Mouse (Mus musculus) MEL-GATA-1-ER (cell line): ENCODE measurements around the gene Disp1.

Experiments used
- DNase-seq: peaks from one replicate; pipeline ENCODE4 v3.0.0-alpha.2; 2012; ENCODE audit warnings: low read depth; ENCODE audit errors: extremely low read depth

Disp1 gene

GRCm38 (mm10) chr1:183220796-183221718 lies at the start of gene Disp1:
TSS of gene Disp1 (minus strand) at chr1:183221522.
- DNase-seq = peak; percentile 52

GRCm38 (mm10) chr1:183267666-183268065 lies 46.3 kb upstream of the Disp1 start:
- DNase-seq = no peak

- DNase-seq = peak; percentile 15
These were observed 44.7 kb upstream of the Disp1 start for GRCm38 (mm10) chr1:183265921-183266467.

GRCm38 (mm10) chr1:183264145-183265008 lies 43.1 kb upstream of the Disp1 start:
- DNase-seq = no peak

GRCm38 (mm10) chr1:183252574-183252973 lies 31.3 kb upstream of the Disp1 start:
- no peak for DNase-seq

- DNase-seq = no peak
These were observed 30.5 kb upstream of the Disp1 start for GRCm38 (mm10) chr1:183251818-183252217.

GRCm38 (mm10) chr1:183250612-183251011 lies 29.3 kb upstream of the Disp1 start:
- no peak for DNase-seq

- DNase-seq = no peak
These were observed 26.8 kb upstream of the Disp1 start for GRCm38 (mm10) chr1:183248144-183248543.

GRCm38 (mm10) chr1:183243293-183243692 lies 22.0 kb upstream of the Disp1 start:
- no peak for DNase-seq

GRCm38 (mm10) chr1:183237901-183238300 lies 16.6 kb upstream of the Disp1 start:
- DNase-seq = no peak

- no peak for DNase-seq
These were observed 15.1 kb upstream of the Disp1 start for GRCm38 (mm10) chr1:183236460-183236859.

GRCm38 (mm10) chr1:183233679-183234174 lies 12.4 kb upstream of the Disp1 start:
- DNase-seq = no peak

- DNase-seq = no peak
These were observed 11.8 kb upstream of the Disp1 start for GRCm38 (mm10) chr1:183232985-183233678.

- no peak for DNase-seq
These were observed 6.1 kb upstream of the Disp1 start for GRCm38 (mm10) chr1:183227469-183227868.

- DNase-seq = no peak
These were observed 2.3 kb downstream of the Disp1 start for GRCm38 (mm10) chr1:183219021-183219420.

- DNase-seq = no peak
These were observed 4.6 kb downstream of the Disp1 start for GRCm38 (mm10) chr1:183216691-183217090.

- no peak for DNase-seq
These were observed 5.6 kb downstream of the Disp1 start for GRCm38 (mm10) chr1:183215706-183216105.

- DNase-seq = no peak
These were observed 7.5 kb downstream of the Disp1 start for GRCm38 (mm10) chr1:183213850-183214249.

- DNase-seq = no peak
These were observed 8.5 kb downstream of the Disp1 start for GRCm38 (mm10) chr1:183212757-183213211.

- no peak for DNase-seq
These were observed 11.2 kb downstream of the Disp1 start for GRCm38 (mm10) chr1:183210115-183210514.

- no peak for DNase-seq
These were observed 13.7 kb downstream of the Disp1 start for GRCm38 (mm10) chr1:183207623-183208022.
